Mouse (Mus musculus): ENCODE measurements around the gene Map4k2.
A peak's percentile ranks its signal among the peaks of the same experiment; 100 is the strongest.

Map4k2 gene

GRCm38 (mm10) chr19:6400096-6401086, 59.5 kb downstream of the Map4k2 start:
- DNase-seq (ENCODE audit: low spot score in 2 of 2) = peak; percentile 78 to 85

GRCm38 (mm10) chr19:6401131-6401815, 60.3 kb downstream of the Map4k2 start:
- peak; percentile 70 to 76 for DNase-seq (ENCODE audit: low spot score in 2 of 2)

DNA sequence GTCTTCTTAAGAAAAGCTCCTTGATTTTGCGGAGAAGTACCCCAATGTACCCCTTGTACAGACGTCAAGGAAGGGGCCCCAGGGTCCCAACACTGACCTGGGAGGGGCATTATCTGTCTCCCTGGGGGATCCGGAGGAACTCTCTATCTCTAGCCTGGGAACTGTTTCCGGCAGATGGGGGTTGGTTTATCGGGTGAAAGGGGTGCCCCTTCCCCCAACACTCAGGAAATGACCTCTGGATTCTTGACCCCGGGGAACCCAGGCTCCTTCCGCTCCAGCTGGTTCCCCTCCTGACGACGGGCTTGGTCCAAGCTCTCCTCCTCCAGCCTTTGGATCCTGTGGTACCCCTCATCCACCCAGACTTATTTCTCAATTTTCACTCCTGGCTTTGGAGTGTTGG, 61.0 kb downstream of the Map4k2 start:
- no peak for DNase-seq (ENCODE audit: low spot score in 2 of 2)

DNA sequence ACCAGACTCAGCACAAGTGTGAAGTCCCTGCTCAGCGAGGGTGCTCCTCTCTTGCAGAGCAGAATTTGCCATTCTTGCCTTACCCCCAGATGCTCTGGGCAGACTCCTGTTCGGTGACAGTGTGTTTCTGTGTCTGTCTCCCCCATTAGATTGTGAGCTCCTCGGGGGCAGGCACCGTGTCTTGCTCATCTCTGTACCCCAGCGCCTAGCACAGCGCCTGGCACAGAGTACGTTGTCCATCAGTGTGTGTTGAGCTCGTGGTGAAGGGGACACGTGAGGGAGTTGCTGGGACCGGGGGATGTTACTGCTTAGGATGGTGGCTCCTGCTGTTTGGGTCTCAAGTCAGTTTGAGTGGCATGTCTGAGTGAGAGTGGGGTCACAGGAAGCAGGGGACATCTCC, 62.9 kb downstream of the Map4k2 start:
- DNase-seq (ENCODE audit: low spot score in 2 of 2) = no peak
